Comparison of ENCODE assay signal across 12 mouse cellular contexts in genomic region chr2:160723613-160724375, GRCm38 (mm10).
"Had no signal": no experiment of that assay in that cellular context is flagged by ENCODE, and none has a peak within 500 bp of the region (broad histone marks: within the 10 kb centered on the region; RNA-seq: fewer than 3 reads in every experiment).

No protein-coding gene starts in this region.

- H3K9ac ChIP-seq: kidney, embryonic 15.5 days; limb, embryonic 13.5 days; lung, embryonic 14.5 days; midbrain, embryonic 15.5 days; neural tube, embryonic 12.5 days; stomach, embryonic 15.5 days had no signal

- ATAC-seq: intestine, embryonic 16.5 days; midbrain, embryonic 15.5 days had no signal

- H3K4me2 ChIP-seq: kidney, embryonic 15.5 days; limb, embryonic 13.5 days; liver, embryonic 11.5 days; lung, embryonic 14.5 days; midbrain, embryonic 15.5 days; neural tube, embryonic 12.5 days; stomach, embryonic 15.5 days had no signal

- H3K27ac ChIP-seq: kidney, embryonic 15.5 days; limb, embryonic 13.5 days; midbrain, embryonic 15.5 days; neural tube, embryonic 12.5 days; stomach, embryonic 15.5 days had no signal

- H3K9me3 ChIP-seq: kidney, embryonic 15.5 days; limb, embryonic 13.5 days; midbrain, embryonic 15.5 days; neural tube, embryonic 12.5 days; stomach, embryonic 15.5 days had no signal

- H3K27me3 ChIP-seq: kidney, embryonic 15.5 days; limb, embryonic 13.5 days; midbrain, embryonic 15.5 days; neural tube, embryonic 12.5 days; stomach, embryonic 15.5 days had no signal

- DNase-seq: kidney, adult 2 months; kidney, postnatal 14 days; lung, embryonic 14.5 days; thymus, adult 2 months; thymus, postnatal 25 days had no signal

- H3K4me3 ChIP-seq: kidney, embryonic 15.5 days; limb, embryonic 13.5 days; midbrain, embryonic 15.5 days; neural tube, embryonic 12.5 days; stomach, embryonic 15.5 days had no signal

- H3K4me1 ChIP-seq: kidney, embryonic 15.5 days; limb, embryonic 13.5 days; midbrain, embryonic 15.5 days; neural tube, embryonic 12.5 days; stomach, embryonic 15.5 days had no signal
